Mouse (Mus musculus) kidney, adult 2 months (tissue): ENCODE results near the gene Npy4r.

ENCODE experiments used
- CTCF ChIP-seq: fragments of 200-500 bp; conservative IDR thresholded peaks from 2 replicates; pipeline ENCODE4 v1.5.1; 2011; ENCODE audit warnings: low read depth, mild to moderate bottlenecking, control low read depth, low read length, moderate library complexity, mixed read lengths; ENCODE audit not compliant: insufficient read depth, insufficient read length
- POLR2A ChIP-seq: fragments of 200-500 bp; IDR thresholded peaks from one replicate; pipeline ENCODE4 v1.6.1; 2011; ENCODE audit warnings: low read depth, low read length, control low read depth

GRCm38 (mm10) chr14:34139671-34140664 lies 12.3 kb downstream of the Npy4r start:
- no peak for TF ChIP-seq CTCF
- TF ChIP-seq POLR2A = no peak
